Mouse (Mus musculus) lung, postnatal 0 days (tissue): ENCODE measurements around the gene St8sia1.

Experiments used
- CTCF ChIP-seq: IDR thresholded peaks from 2 replicates; pipeline ENCODE4 v1.5.1; 2016; ENCODE audit warnings: antibody characterized with exemption, mild to moderate bottlenecking
- EP300 ChIP-seq: IDR thresholded peaks from 2 replicates; pipeline ENCODE4 v1.6.1; 2016; ENCODE audit warnings: antibody characterized with exemption, mild to moderate bottlenecking, control low read depth

GRCm38 (mm10) chr6:142779045-142779811, 185.0 kb downstream of the St8sia1 start:
- TF ChIP-seq CTCF (peak; percentile 73), EP300 (no peak)
